Mouse (Mus musculus) embryonic fibroblast, embryonic 13.5 days (primary cell): ENCODE measurements at regions not wholly inside any gene's neighbourhood (a gene's known extent, or its start where the extent isn't known, plus 50 kb on each side); places are given as distances from the start of the nearest gene placed in this dataset.

ENCODE experiments used
- CTCF ChIP-seq: IDR thresholded peaks from 2 replicates; pipeline ENCODE4 v1.5.1; 2011; ENCODE audit warnings: mild to moderate bottlenecking, control low read depth, low read length, moderate library complexity, borderline replicate concordance; ENCODE audit not compliant: insufficient read depth
- POLR2A ChIP-seq: IDR thresholded peaks from 2 replicates; pipeline ENCODE4 v1.6.1; 2011; ENCODE audit warnings: low read depth, mild to moderate bottlenecking, control low read depth, low read length, moderate library complexity

DNA sequence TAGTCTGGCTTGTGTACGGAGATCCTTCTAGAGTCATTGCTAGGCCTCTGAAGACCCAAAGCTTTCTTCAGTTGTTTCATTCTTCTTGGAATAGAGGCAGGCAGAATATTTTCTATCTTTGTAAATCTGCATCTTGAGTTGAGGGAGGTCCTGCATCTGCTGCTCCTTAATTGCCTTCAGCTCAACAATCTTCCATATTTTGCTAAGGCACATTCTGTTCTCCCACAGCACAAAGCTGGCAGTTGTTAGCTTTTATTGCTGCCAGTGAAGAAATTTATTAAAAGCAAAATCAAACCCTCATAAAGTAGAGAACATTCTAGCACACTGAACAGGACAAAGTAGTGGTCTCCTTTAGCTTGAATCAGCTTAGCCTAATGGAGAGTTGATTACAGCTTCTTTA is 94.1 kb downstream of the C1d start:
- no peak for TF ChIP-seq POLR2A
- no peak for TF ChIP-seq CTCF
